9 mouse cellular contexts compared by ENCODE assay signal in genomic region chr4:135493271-135493670, GRCm38 (mm10). TPM values are rescaled to one million over a fixed set of nuclear protein-coding genes. Genes with fewer than 3 reads are reported as not detected.
DNase-seq lines count a peak whose midpoint lies in the region; ATAC-seq lines count a peak whose summit lies in the region.
"Had no signal": no experiment of that assay in that cellular context is flagged by ENCODE, and none has a peak within 500 bp of the region (broad histone marks: within the 10 kb centered on the region; RNA-seq: fewer than 3 reads in every experiment).

No protein-coding gene starts in this region.

- peaks cover 26% of the 10 kb centered on the region for H3K36me3 ChIP-seq in heart, embryonic 13.5 days
- H3K36me3 ChIP-seq in intestine, embryonic 16.5 days (ENCODE audit: control insufficient read depth, insufficient read depth, low read length) = peaks cover 9% of the 10 kb centered on the region; the same call in 1 of the 2 replicates
- 0 out of 2 replicates have a peak, but pooled peaks cover 10% of the 10 kb centered on the region for H3K36me3 ChIP-seq in midbrain, embryonic 15.5 days (replicated peaks)

- H3K4me2 ChIP-seq in heart, embryonic 13.5 days = peak overlapping the region; percentile 90
- H3K4me2 ChIP-seq in intestine, embryonic 16.5 days (ENCODE audit: low read depth, low read length) = peak overlapping the region; percentile 86
- H3K4me2 ChIP-seq in midbrain, embryonic 15.5 days = peak overlapping the region; percentile 89

- peaks cover 20% of the 10 kb centered on the region for H3K4me1 ChIP-seq in heart, embryonic 13.5 days
- H3K4me1 ChIP-seq in intestine, embryonic 16.5 days (ENCODE audit: control insufficient read depth, insufficient read depth, low read length) = peaks cover 11% of the 10 kb centered on the region; the same call in 1 of the 2 replicates
- peaks cover 14% of the 10 kb centered on the region for H3K4me1 ChIP-seq in midbrain, embryonic 15.5 days

- H3K27ac ChIP-seq in heart, embryonic 13.5 days (replicated peaks) = 0 out of 2 replicates have a peak overlapping the region, but pooled peaks have one; percentile 46
- H3K27ac ChIP-seq in intestine, embryonic 16.5 days (ENCODE audit: low read length) = peak overlapping the region; percentile 53; the same call in 1 of the 2 replicates
- H3K27ac ChIP-seq in midbrain, embryonic 15.5 days = no peak overlapping the region

- WGBS in heart, embryonic 13.5 days = 57% methylated on average over 4 of the region's 4 CpGs
- WGBS in intestine, embryonic 16.5 days = 40% methylated on average over 4 of the region's 4 CpGs
- 46% methylated on average over 4 of the region's 4 CpGs for WGBS in midbrain, embryonic 15.5 days

- H3K9me3 ChIP-seq in heart, embryonic 13.5 days = no peaks in the 10 kb centered on the region; the same call in 1 of the 2 replicates
- no peaks in the 10 kb centered on the region for H3K9me3 ChIP-seq in intestine, embryonic 16.5 days (ENCODE audit: control insufficient read depth, low read length)
- no peaks in the 10 kb centered on the region for H3K9me3 ChIP-seq in midbrain, embryonic 15.5 days

- H3K4me3 ChIP-seq in heart, embryonic 13.5 days = peak overlapping the region; percentile 90
- peak overlapping the region; percentile 81 for H3K4me3 ChIP-seq in intestine, embryonic 16.5 days (ENCODE audit: low read length)
- peak overlapping the region; percentile 77 for H3K4me3 ChIP-seq in midbrain, embryonic 15.5 days

- H3K9ac ChIP-seq in heart, embryonic 13.5 days = peak overlapping the region; percentile 78
- peak overlapping the region; percentile 65 for H3K9ac ChIP-seq in intestine, embryonic 16.5 days (ENCODE audit: low read depth, low read length)
- peak overlapping the region; percentile 52; the same call in 1 of the 2 replicates for H3K9ac ChIP-seq in midbrain, embryonic 15.5 days

- ATAC-seq in heart, embryonic 13.5 days (ENCODE audit: extremely low read depth, insufficient number of reproducible peaks, low FRiP score, low TSS enrichment) = no peak
- peak; percentile 26; the same call in 1 of the 2 replicates for ATAC-seq in common myeloid progenitor, adult 5-6 weeks (replicated peaks; ENCODE audit: low read depth, poor library complexity, severe bottlenecking)
- ATAC-seq in intestine, embryonic 16.5 days = no peak
- ATAC-seq in midbrain, embryonic 15.5 days (replicated peaks) = no peak
- ATAC-seq in megakaryocyte progenitor cell, adult 5-6 weeks (replicated peaks; ENCODE audit: poor library complexity) = no peak

- no peak for DNase-seq in heart, adult 18-20 months
- DNase-seq in urinary bladder, postnatal 25 days (ENCODE audit: low spot score) = no peak
- DNase-seq in adrenal gland, adult (ENCODE audit: inconsistent age in 2 of 2, low spot score in 1 of 2) = no peak

- peaks cover 3% of the 10 kb centered on the region; the same call in 1 of the 2 replicates for H3K27me3 ChIP-seq in heart, embryonic 13.5 days (replicated peaks)
- H3K27me3 ChIP-seq in intestine, embryonic 16.5 days (replicated peaks; ENCODE audit: control insufficient read depth, insufficient read depth, low read length) = no peaks in the 10 kb centered on the region; the same call in 1 of the 2 replicates
- H3K27me3 ChIP-seq in midbrain, embryonic 15.5 days (replicated peaks) = no peaks in the 10 kb centered on the region

RNA-seq across cellular contexts. Expression of gene Stpg1, which starts 1.3 kb away (rescaled TPM):
- 0.11 and 0.32 TPM in 2 replicates for polyA plus RNA-seq in heart, embryonic 13.5 days (2015; fragmentation: Nextera tagmentation; extraction: Ambion mirVana)
- total RNA-seq in heart, adult 18-20 months (2021) = 1 to 10 TPM in 1 of 2 experiments, not detected in 1; 1.0 TPM
- not detected in 2 replicates for total RNA-seq in common myeloid progenitor, adult 5-6 weeks (2017)
- polyA plus RNA-seq in intestine, embryonic 16.5 days (2015; fragmentation: Nextera tagmentation; extraction: Ambion mirVana) = 0.27 and 0.29 TPM in 2 replicates
- polyA plus RNA-seq in midbrain, embryonic 15.5 days (2015; fragmentation: Nextera tagmentation; extraction: Ambion mirVana) = 0.36 and 0.59 TPM in 2 replicates
- 0.12 TPM in 1 of 2 replicates, not detected in the other for total RNA-seq in megakaryocyte progenitor cell, adult 5-6 weeks (2015)
- not detected in 2 replicates for total RNA-seq in megakaryocyte progenitor cell, adult 5-6 weeks (2017)
- total RNA-seq: hematopoietic stem cell, adult 5-6 weeks had no signal

RNA-seq across cellular contexts. Expression of gene Nipal3, which starts 1.6 kb away (rescaled TPM):
- 3.0 and 3.2 TPM in 2 replicates for polyA plus RNA-seq in heart, embryonic 13.5 days (2015; fragmentation: Nextera tagmentation; extraction: Ambion mirVana)
- 10 to 100 TPM; 35.0 to 37.0 TPM for total RNA-seq in heart, adult 18-20 months (2021)
- 31.7 and 39.1 TPM in 2 replicates for total RNA-seq in common myeloid progenitor, adult 5-6 weeks (2017)
- 5.2 and 5.6 TPM in 2 replicates for polyA plus RNA-seq in intestine, embryonic 16.5 days (2015; fragmentation: Nextera tagmentation; extraction: Ambion mirVana)
- polyA plus RNA-seq in midbrain, embryonic 15.5 days (2015; fragmentation: Nextera tagmentation; extraction: Ambion mirVana) = 10.7 and 13.1 TPM in 2 replicates
- total RNA-seq in megakaryocyte progenitor cell, adult 5-6 weeks (2015) = 4.1 and 6.6 TPM in 2 replicates
- total RNA-seq in megakaryocyte progenitor cell, adult 5-6 weeks (2017) = 18.8 and 23.3 TPM in 2 replicates

RNA-seq across cellular contexts. Expression of gene Rcan3, which starts 59.6 kb away (rescaled TPM):
- 6.8 and 8.0 TPM in 2 replicates for polyA plus RNA-seq in heart, embryonic 13.5 days (2015; fragmentation: Nextera tagmentation; extraction: Ambion mirVana)
- total RNA-seq in heart, adult 18-20 months (2021) = 10 to 100 TPM in 1 of 2 experiments, 1 to 10 TPM in 1; 9.0 to 13.4 TPM
- total RNA-seq in common myeloid progenitor, adult 5-6 weeks (2017) = 6.1 and 11.1 TPM in 2 replicates
- 14.1 and 14.5 TPM in 2 replicates for polyA plus RNA-seq in intestine, embryonic 16.5 days (2015; fragmentation: Nextera tagmentation; extraction: Ambion mirVana)
- 53.0 and 54.1 TPM in 2 replicates for polyA plus RNA-seq in midbrain, embryonic 15.5 days (2015; fragmentation: Nextera tagmentation; extraction: Ambion mirVana)
- total RNA-seq in megakaryocyte progenitor cell, adult 5-6 weeks (2015) = 3.6 and 5.6 TPM in 2 replicates
- 4.1 and 7.7 TPM in 2 replicates for total RNA-seq in megakaryocyte progenitor cell, adult 5-6 weeks (2017)
